Comparison of ENCODE assay signal across 27 mouse cellular contexts in the genomic region with DNA sequence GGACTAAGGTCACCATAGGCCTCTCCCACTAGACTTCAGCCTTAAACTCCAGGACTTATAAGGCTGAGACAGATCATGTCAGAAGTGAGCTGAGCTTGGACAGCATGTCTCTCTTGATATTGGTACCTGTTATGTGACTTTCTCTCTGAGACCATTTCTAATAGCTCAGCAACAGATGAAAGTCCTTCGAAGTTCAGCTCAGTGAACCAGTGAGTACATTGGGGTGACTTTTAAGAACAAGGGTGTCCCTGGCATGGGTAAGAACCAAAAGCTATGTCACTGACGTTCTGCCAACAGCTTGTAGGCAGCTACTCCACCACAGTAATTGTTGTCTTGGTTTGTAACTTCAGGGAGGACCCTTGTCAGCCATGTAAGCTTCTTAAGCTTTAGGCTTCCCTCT. TPM values are rescaled to one million over a fixed set of nuclear protein-coding genes. Genes with fewer than 3 reads are reported as not detected.
A peak's percentile ranks its signal among the peaks of the same experiment; 100 is the strongest.
DNase-seq lines count a peak whose midpoint lies in the region; ATAC-seq and TF ChIP-seq lines count a peak whose summit lies in the region.
"Had no signal": no experiment of that assay in that cellular context is flagged by ENCODE, and none has a peak within 500 bp of the region (broad histone marks: within the 10 kb centered on the region; RNA-seq: fewer than 3 reads in every experiment).

No protein-coding gene starts in this region.

- H3K9ac ChIP-seq in kidney, embryonic 15.5 days = no peak overlapping the region
- H3K9ac ChIP-seq: embryonic facial prominence, embryonic 13.5 days; forebrain, embryonic 12.5 days; forebrain, embryonic 15.5 days; heart, embryonic 13.5 days; hindbrain, embryonic 15.5 days had no signal

- no peak for ATAC-seq in kidney, embryonic 15.5 days (replicated peaks; ENCODE audit: low FRiP score)
- ATAC-seq: activated CD4-positive, CD25-positive, alpha-beta regulatory T cell, adult 4 months; forebrain, embryonic 15.5 days had no signal

- TF ChIP-seq POLR2A in kidney, adult 2 months (IDR thresholded peaks at IDR 0.05; ENCODE audit: low read depth, low read length) = no peak

- intact Hi-C loops in heart, postnatal 14 days (cut with DNase I) = no loop called here

- peaks cover 20% of the 10 kb centered on the region; the same call in 1 of the 2 replicates for H3K4me1 ChIP-seq in kidney, adult 2 months (ENCODE audit: control insufficient read depth, insufficient read depth, low read length)
- H3K4me1 ChIP-seq in kidney, embryonic 15.5 days = peaks cover 23% of the 10 kb centered on the region

- 41% methylated on average over 2 of the region's 2 CpGs for WGBS in kidney, adult 2 months
- WGBS in kidney, embryonic 15.5 days = 57% methylated on average over 2 of the region's 2 CpGs
- WGBS in macrophage (ENCODE audit: missing documents) = 76% methylated on average over 2 of the region's 2 CpGs

- peak overlapping the region; percentile 60 for H3K27ac ChIP-seq in kidney, adult 2 months (ENCODE audit: insufficient read depth, low read depth, low read length)
- H3K27ac ChIP-seq in kidney, embryonic 15.5 days = no peak overlapping the region
- peak overlapping the region; percentile 99 for H3K27ac ChIP-seq in macrophage
- H3K27ac ChIP-seq: embryonic facial prominence, embryonic 10.5 days; embryonic facial prominence, embryonic 13.5 days; forebrain, embryonic 12.5 days; forebrain, embryonic 15.5 days; heart, adult 2 months; heart, embryonic 10.5 days; heart, embryonic 13.5 days; hindbrain, embryonic 12.5 days; hindbrain, embryonic 15.5 days had no signal

- H3K36me3 ChIP-seq in kidney, adult 2 months (ENCODE audit: control insufficient read depth, insufficient read depth, low read length) = no peaks in the 10 kb centered on the region; the same call in 1 of the 2 replicates
- H3K36me3 ChIP-seq in kidney, embryonic 15.5 days = peaks cover 4% of the 10 kb centered on the region; the same call in 1 of the 2 replicates
- H3K36me3 ChIP-seq in macrophage (ENCODE audit: inconsistent target) = peaks cover 16% of the 10 kb centered on the region; the same call in 1 of the 2 replicates
- H3K36me3 ChIP-seq: forebrain, embryonic 12.5 days had no signal

- H3K79me2 ChIP-seq in macrophage (ENCODE audit: inconsistent target) = peaks cover 66% of the 10 kb centered on the region

- H3K27me3 ChIP-seq in kidney, adult 2 months (replicated peaks; ENCODE audit: control insufficient read depth, insufficient read depth, low read length) = no peaks in the 10 kb centered on the region
- H3K27me3 ChIP-seq in kidney, embryonic 15.5 days = no peaks in the 10 kb centered on the region
- H3K27me3 ChIP-seq: embryonic facial prominence, embryonic 13.5 days; forebrain, embryonic 12.5 days; forebrain, embryonic 15.5 days; heart, embryonic 13.5 days; hindbrain, embryonic 12.5 days; hindbrain, embryonic 15.5 days had no signal

- H3K4me2 ChIP-seq in kidney, embryonic 15.5 days = no peak overlapping the region
- H3K4me2 ChIP-seq: embryonic facial prominence, embryonic 13.5 days; forebrain, embryonic 12.5 days; forebrain, embryonic 15.5 days; heart, embryonic 13.5 days; hindbrain, embryonic 12.5 days; hindbrain, embryonic 15.5 days had no signal

- peak; percentile 62 for DNase-seq in heart, adult 11 months
- no peak for DNase-seq in heart, postnatal 14 days
- peak; percentile 70 for DNase-seq in kidney, adult 2 months
- no peak for DNase-seq in kidney, adult 11 months
- peak; percentile 36 to 47 for DNase-seq in kidney, postnatal 36 days
- DNase-seq in embryo, embryonic 11 days = no peak
- DNase-seq: adrenal gland, postnatal 10 days; adrenal gland, postnatal 36 days; cerebellum, adult 11 months; cerebellum, adult 2 months; cerebellum, postnatal 25 days; gastrocnemius, postnatal 25 days; heart, adult 2 months had no signal

- H3K4me3 ChIP-seq in kidney, adult 2 months (ENCODE audit: insufficient read depth, low read depth, low read length) = no peak overlapping the region
- no peak overlapping the region for H3K4me3 ChIP-seq in kidney, embryonic 15.5 days (replicated peaks)
- peak overlapping the region; percentile 88; the same call in 1 of the 2 replicates for H3K4me3 ChIP-seq in macrophage (ENCODE audit: inconsistent target)
- H3K4me3 ChIP-seq: embryonic facial prominence, embryonic 10.5 days; embryonic facial prominence, embryonic 13.5 days; erythroblast, embryonic 14.5 days; forebrain, embryonic 12.5 days; forebrain, embryonic 15.5 days; heart, adult 2 months; heart, embryonic 10.5 days; heart, embryonic 13.5 days; hindbrain, embryonic 12.5 days; hindbrain, embryonic 15.5 days had no signal

- no peak for TF ChIP-seq CTCF in kidney, adult 2 months (conservative IDR thresholded peaks at IDR 0.05; ENCODE audit: insufficient read depth, insufficient read length, low read depth, low read length)

- H3K9me3 ChIP-seq in kidney, embryonic 15.5 days (replicated peaks) = no peaks in the 10 kb centered on the region
- H3K9me3 ChIP-seq: embryonic facial prominence, embryonic 10.5 days; embryonic facial prominence, embryonic 13.5 days; forebrain, embryonic 12.5 days; forebrain, embryonic 15.5 days; heart, embryonic 10.5 days; heart, embryonic 13.5 days; hindbrain, embryonic 12.5 days; hindbrain, embryonic 15.5 days had no signal

RNA-seq across cellular contexts. Expression of gene Tmem87b, which starts 2.7 kb away (rescaled TPM):
- total RNA-seq in heart, postnatal 14 days (2021) = 10 to 100 TPM; 23.3 to 23.4 TPM
- 13.8 and 14.1 TPM in 2 replicates for polyA plus RNA-seq in kidney, adult 2 months (2012; rRNA removed)
- 32.3 and 32.6 TPM in 2 replicates for polyA plus RNA-seq in kidney, embryonic 15.5 days (2015; fragmentation: Nextera tagmentation; extraction: Ambion mirVana)
- 100 to 1,000 TPM; 222 to 824 (median 423) TPM for total RNA-seq in macrophage (2018; cell fraction: chromatin; rRNA removed)
- total RNA-seq in macrophage (2018; cell fraction: cytosol; rRNA removed) = 10 to 100 TPM; 15.6 to 61.3 (median 38.6) TPM
- total RNA-seq in macrophage (2018; cell fraction: nucleus; rRNA removed) = 100 to 1,000 TPM; 117 to 458 (median 228) TPM
- 32.3 to 57.1 TPM (median 34.6 TPM) in 3 replicates for polyA plus RNA-seq in macrophage (2018)

RNA-seq across cellular contexts. Expression of gene Fbln7, which starts 42.1 kb away (rescaled TPM):
- under 1 TPM; 0.73 to 0.98 TPM for total RNA-seq in heart, postnatal 14 days (2021)
- 15.5 and 17.0 TPM in 2 replicates for polyA plus RNA-seq in kidney, adult 2 months (2012; rRNA removed)
- polyA plus RNA-seq in kidney, embryonic 15.5 days (2015; fragmentation: Nextera tagmentation; extraction: Ambion mirVana) = 5.1 and 6.2 TPM in 2 replicates
- total RNA-seq in macrophage (2018; cell fraction: chromatin; rRNA removed) = under 1 TPM in 1 of 26 experiments, not detected in 25; 0.63 TPM
- under 1 TPM in 1 of 26 experiments, not detected in 25; 0.06 TPM for total RNA-seq in macrophage (2018; cell fraction: cytosol; rRNA removed)
- total RNA-seq in macrophage (2018; cell fraction: nucleus; rRNA removed) = under 1 TPM in 1 of 26 experiments, not detected in 25; 0.24 TPM
- not detected in 3 replicates for polyA plus RNA-seq in macrophage (2018)
- total RNA-seq: common myeloid progenitor, adult 5-6 weeks; hematopoietic stem cell, adult 5-6 weeks had no signal
- polyA plus RNA-seq: activated CD4-positive, CD25-positive, alpha-beta regulatory T cell, adult 4 months; erythroblast, embryonic 14.5 days had no signal

Comparison
In these comparisons a context has a peak if more than half of its experiments do, and no peak if none do; other contexts are left out.
1. DNase-seq: peak in heart, adult 11 months (single experiment), kidney, adult 2 months (single experiment) and kidney, postnatal 36 days (2 of 2); none in heart, postnatal 14 days (0 of 2), kidney, adult 11 months (single experiment) and embryo, embryonic 11 days (single experiment).